Mouse (Mus musculus) thymus, postnatal 25 days (tissue): ENCODE data around the gene Scoc.
A peak's percentile ranks its signal among the peaks of the same experiment; 100 is the strongest.

Experiments
- DNase-seq: peaks from one replicate; pipeline ENCODE4 v3.0.0; 2022

Scoc gene

DNA sequence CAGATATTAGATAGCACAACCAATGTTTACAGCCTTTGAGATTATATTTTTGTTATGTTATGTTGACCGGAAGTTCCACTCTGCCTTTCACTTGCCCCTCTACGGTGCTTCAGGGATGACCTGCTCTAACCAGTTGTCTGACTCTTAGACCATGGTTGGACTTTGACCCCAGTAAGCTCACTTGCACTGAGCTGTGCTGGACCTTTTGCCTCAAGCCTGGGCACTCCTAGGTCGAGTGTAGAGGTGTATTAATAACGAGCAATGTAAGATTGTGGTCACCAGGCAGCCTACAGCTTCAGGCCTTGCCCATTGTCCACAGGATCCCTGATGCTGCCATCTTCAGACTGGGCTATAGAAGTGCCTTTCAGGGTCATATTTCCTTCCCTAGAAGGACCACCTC, 60.5 kb downstream of the Scoc start:
- no peak for DNase-seq

DNA sequence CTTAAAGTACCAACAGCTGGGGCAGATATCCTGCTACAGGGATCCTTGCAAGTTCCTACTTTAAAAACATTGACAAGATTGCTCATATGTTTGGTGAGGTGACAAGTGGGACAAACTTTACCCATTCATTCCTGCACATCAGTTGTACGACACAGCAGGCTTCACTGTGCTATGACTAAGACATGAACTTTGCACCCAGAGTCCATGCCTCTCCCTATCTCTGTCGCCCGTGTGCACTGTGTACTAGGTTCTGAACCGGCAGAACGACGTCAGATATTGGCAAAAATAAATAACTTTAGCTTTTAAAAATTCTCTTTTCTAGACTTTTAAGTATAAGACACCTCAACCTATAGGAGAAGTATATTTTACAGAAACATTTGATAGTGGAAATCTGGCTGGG, 61.5 kb downstream of the Scoc start:
- no peak for DNase-seq

DNA sequence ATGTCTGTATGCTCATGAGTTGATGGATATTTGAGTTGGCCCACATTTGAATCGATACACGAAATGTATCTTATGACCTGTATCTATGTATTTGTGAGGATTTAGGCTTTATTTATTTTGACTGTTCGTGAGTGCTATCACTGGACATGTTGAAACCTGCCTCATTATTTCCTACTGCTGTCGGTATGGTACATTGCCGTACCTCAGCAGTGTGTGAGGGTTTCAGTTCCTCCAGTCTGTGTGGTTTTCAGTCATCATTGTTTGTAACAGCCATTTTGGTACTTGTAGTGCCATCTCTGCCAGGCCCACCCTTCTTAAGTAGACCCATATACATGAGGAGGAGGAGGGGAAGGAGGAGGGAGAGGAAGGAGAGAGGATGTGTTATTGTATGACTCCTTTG, 63.9 kb downstream of the Scoc start:
- DNase-seq = no peak

DNA sequence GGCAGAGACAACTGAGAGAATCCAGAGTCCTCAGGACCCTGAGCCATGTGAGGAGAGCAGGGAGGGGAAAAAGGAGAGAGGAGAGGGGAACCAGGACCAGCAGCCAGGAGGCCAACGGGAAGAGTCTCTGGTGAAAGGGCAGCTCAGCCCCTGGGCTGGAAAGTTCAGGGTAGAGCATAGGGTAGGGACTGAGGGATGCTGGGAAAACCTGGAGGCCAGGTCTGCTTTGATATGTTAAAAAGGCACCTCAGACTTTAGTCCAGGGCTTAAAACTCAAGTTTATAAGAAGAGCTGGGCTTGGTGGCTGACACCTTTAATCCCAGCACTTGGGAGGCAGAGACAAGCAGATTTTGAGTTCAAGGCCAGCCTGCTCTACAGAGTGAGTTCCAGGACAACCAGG, 65.7 kb downstream of the Scoc start:
- DNase-seq = no peak

DNA sequence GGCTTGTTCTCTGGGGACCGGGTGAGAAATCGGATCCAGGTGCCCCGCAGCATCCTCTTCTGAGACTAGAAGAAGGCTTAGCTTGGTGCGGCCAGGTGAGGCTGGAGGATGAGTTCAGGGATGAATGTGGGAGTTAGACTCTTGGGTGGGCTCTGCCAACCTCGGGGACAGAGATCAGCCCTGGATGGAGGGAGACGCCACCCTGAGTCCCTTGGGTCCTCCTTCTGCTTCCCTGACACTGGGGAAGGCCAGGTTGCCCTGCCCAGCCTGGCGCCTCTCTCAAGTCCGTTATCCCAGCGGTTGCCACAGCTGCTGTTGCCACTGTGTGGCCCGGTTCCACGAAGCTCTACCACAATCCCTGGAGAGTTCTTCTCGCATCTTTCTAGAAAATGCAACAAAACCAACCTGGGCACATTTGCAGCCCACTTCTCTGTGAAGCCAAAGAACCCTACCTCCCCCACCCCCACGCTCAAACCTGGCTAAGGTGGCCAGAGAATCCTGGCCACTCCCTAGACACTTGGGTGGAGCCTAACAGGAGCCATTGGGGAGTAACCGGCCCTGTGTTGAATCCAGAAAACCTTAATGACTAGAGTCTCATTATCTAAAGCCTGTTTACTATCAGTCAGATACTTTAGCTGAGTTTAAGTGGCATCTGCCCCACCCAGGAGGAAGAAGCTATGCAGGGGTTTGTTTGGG, 68.0 kb downstream of the Scoc start:
- DNase-seq = no peak

DNA sequence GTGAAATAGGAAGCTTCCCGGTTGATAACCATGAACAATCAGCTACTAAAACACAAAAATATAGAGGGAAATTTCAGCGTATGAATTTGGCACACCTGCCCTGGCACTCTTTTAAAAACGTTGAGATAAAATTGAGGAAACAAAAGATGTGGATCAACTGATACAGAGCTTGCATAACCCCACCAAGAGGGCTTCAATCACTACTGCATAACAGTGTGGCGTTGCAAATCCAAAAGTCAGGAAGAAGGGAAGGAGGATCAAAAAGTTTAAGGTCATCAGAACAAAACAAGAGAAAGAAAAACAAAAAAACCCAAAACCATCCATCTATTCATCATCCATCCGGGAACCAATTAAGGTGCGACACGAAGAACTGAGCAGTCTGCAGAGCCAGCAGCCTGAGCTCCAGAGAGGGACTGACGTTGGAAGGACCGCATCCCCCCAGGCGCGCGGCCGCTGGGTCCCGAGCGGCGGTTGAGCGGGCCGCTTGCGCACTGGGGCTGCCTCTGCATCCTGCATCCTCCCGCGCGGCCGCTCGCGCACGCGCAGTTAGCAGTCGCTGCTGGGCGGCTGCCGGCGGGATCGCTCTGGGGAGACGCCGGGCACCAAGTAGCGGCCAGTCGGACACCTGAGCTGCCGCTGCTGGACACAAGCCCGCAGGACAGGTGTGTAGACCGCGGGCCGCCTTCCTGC, 68.7 kb downstream of the Scoc start, which contains the start of gene Clgn:
Gene Clgn, plus strand, starts transcription at position 552 of the 690 bp plus-strand sequence.
- peak; percentile 37 for DNase-seq

DNA sequence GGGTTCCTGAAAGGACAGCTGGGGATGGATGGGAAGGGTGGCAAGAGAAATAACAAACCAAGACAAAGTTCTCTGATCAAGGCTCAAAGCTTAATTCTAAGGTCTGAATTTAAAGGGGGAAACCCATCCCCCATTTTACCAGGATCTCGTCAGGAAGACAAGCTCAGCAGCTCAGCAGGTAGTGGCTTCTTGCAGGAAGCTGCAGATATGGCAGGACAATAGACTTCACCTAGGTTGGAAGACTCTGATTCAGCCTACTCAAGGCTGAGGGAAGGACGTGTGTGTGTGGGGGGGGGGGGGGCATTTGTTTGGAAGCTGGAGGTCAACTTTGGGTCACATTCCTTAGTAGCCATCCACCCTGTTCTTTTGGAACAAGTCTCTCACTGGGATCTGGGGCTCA, 75.3 kb downstream of the Scoc start:
- no peak for DNase-seq

DNA sequence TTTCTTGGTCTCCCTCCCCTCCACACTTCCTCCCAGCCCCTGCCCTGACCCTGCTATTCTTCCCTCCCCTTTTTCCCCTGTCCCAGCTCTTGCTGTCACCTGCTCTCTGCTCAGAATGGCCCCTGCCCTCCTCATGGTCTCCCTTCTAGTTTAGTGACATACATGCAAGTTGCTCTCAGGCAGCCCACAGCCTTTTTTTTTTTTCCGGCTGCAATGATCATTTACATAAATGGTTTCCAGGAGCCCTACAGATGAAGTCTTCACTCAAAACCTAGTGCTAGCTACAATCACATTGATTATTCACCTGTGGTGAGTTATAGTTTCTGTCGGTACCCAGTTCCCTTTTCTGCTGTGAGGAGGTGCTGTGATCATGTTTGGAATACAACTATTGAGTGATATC, 77.2 kb downstream of the Scoc start:
- DNase-seq = no peak

DNA sequence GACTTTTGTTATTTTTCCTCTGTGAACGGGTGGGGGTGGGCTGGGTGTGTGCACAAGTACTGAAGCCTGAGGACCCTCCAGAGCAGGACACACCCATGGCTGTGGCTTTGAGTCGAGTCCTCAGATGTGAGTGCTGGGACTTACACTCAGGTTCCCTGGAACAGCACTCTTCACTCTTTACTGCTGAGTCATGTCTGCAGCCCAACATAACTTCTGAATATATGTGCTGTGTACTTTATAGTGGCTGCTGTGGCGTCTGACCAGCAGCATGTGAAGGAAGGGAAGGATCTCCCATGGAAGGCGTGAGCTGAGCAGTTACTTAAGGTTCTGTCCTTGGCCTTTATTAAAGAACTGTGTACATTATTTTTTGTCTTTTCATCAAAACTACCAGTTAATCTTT, 78.0 kb downstream of the Scoc start:
- DNase-seq = no peak
